Mouse (Mus musculus): Measurements from ENCODE around the gene Wwox. TPM values are rescaled to one million over a fixed set of nuclear protein-coding genes. Genes with fewer than 3 reads are reported as not detected.

Wwox gene
- total RNA-seq, 2 experiments from 2014 or later: 10.5 to 12.5 TPM

- DNase-seq: no peak
Measured at GRCm38 (mm10) chr8:114603046-114603445, 163.6 kb downstream of the Wwox start.

DNA sequence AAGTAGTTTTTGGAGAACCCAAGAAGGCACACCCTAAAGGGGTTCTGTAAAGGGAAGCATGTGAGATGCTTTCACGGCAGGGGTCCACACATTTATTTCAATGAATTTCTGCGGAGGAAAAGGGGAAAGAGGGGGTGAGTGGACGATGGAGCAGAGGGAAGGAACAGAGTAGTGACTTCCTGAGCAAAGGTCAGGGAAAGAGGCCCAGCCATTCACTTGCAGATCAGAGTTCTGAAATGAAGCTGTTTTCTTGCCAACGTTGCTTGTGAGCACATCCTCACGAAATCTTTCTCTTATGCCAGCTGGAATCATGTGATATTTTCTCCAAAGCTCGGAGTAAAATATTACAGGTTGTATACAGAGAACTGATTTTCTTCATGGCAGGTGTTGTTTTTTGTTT lies 164.1 kb downstream of the Wwox start:
- no peak for DNase-seq

GRCm38 (mm10) chr8:114604315-114604714 lies 164.9 kb downstream of the Wwox start:
- no peak for DNase-seq

GRCm38 (mm10) chr8:114605651-114606050 lies 166.2 kb downstream of the Wwox start:
- DNase-seq: no peak

DNA sequence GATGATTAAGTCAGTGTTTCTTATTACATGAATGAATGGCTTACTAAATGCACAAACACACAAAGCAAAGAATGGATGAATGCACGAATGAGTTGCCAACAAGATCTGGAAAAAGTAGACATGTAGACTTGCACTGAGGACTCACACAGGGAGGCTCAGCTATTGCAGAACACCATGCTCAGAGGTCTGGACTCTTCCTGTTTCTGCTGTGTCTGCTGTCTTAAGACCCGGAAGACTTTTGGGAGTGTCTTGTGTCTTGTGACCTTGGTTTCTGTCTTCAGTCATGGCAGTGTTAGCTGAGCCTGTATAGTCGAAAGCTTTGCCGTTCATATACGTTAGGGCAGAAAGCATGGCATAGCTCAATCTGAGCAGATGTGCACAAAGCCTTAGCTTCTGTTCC lies 169.9 kb downstream of the Wwox start:
- no peak for DNase-seq

GRCm38 (mm10) chr8:114611075-114611474 lies 171.6 kb downstream of the Wwox start:
- DNase-seq: no peak

GRCm38 (mm10) chr8:114612091-114612490 lies 172.6 kb downstream of the Wwox start:
- no peak for DNase-seq

- DNase-seq: no peak
Measured at GRCm38 (mm10) chr8:114615413-114615812, 176.0 kb downstream of the Wwox start.

- no peak for DNase-seq
Measured at GRCm38 (mm10) chr8:114615908-114616307, 176.5 kb downstream of the Wwox start.

GRCm38 (mm10) chr8:114618908-114619508 lies 179.6 kb downstream of the Wwox start:
- no peak for DNase-seq

DNA sequence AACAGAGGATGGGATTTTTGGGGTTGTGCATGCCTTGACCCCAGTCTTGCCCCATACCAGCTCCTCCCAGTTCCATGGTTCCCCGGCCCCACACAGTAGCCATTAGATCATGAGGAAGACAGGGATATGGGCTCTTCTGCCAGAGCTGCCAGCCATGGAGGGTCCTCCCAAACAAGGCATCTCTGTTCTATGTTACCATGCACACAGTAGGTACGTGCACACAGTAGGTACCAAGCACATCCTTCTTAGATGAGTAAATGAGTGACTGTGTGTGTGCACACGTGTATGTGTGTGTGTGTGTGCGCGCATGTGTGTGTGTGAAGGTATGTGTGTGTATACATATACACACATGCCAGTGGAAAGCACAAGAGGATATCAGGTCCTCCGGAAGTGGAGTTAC lies 185.9 kb downstream of the Wwox start:
- no peak for DNase-seq

DNA sequence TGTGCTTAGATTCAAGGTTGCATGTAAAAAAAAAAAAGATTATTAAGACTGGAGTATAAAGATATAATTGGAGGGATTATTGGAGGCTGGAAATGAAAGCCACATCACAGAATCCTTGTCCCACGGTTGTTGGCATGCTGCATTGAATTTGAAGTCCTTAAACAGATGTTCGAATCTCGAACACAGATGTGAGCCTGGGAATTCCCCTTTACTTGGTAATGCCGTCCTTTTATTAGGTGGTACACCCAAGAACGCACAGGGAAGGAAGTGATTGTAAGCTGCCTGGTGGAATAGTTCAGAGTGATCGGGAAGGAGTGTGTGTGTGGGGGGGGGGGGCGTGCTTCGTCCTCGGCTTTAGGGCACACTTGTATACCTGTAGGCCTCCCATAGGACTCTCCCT lies 187.4 kb downstream of the Wwox start:
- DNase-seq: no peak

- DNase-seq: no peak
Measured at GRCm38 (mm10) chr8:114629719-114630118, 190.3 kb downstream of the Wwox start.

DNA sequence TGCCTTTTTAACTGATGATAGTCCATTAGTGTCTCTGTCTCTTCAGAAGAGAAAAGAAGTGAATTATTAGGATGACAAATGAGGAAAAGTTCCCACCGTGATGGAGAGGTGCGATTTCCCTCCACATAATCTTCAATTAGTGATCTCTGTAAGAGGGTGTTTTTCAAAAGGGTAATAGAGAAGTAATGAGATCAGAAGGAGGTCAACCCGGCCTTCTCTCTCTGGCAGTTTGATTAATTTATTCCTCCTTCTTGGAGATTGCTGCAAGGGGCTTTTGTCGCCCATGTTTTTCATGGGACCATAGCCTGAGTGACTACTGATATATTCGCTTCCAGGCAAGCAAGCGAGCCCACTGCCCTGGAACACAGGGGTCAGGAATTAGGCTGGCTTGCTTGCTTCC lies 191.6 kb downstream of the Wwox start:
- DNase-seq: no peak

GRCm38 (mm10) chr8:114634151-114634550 lies 194.7 kb downstream of the Wwox start:
- DNase-seq: no peak

DNA sequence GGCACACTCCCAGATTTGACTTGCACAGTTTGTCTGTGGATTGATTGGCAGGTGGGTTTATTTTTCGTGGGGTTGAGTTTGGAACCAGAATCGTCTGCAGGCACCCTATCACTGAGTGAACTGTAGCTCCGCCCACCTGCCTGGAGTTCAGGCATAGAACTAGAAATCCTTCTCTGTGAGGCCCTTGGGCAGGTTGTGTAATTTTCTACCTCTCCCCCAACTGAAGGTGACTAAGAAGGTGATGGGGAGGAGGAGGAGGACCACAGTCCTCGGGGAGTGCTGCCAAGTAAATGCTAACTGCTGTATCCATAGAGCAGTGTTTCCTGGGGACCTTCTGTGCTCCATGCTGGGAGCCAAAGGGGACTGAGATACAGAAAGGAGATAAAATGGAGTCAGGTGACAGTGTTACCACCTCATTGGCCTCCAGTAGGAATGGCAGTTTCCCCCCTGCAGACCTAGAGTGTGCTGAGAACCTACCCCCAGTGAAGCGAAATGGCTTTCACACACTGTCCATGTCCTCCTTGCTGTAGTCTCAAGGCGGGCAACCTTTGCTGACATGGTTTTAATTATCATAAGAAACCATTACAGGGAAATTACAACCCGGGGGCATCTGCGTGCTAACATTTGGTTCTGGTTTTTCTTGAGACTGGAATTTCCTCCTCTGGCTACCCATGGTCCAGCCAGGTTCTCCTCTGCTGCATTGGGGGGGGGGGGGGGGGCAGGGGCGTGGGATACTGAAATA lies 195.4 kb downstream of the Wwox start:
- DNase-seq: no peak

DNA sequence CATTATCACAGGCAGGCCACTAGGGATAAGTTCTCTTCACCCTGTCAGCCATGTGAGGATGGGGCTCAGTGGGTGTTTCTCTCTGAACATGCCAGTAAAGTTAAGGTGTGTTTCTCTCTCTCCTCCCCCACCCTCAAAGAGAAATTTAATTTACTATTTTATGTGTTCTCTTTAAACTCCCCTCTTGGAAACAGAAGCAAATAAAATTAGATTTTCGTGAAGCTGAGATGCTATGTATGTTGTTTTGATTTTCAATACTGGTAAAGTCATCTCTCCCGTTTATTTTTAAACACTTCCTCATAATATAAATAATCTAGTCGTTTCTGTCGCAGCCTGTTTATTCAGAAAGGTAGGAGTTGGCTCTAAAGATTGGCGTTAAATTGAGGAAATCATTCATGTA lies 196.9 kb downstream of the Wwox start:
- DNase-seq: no peak

DNA sequence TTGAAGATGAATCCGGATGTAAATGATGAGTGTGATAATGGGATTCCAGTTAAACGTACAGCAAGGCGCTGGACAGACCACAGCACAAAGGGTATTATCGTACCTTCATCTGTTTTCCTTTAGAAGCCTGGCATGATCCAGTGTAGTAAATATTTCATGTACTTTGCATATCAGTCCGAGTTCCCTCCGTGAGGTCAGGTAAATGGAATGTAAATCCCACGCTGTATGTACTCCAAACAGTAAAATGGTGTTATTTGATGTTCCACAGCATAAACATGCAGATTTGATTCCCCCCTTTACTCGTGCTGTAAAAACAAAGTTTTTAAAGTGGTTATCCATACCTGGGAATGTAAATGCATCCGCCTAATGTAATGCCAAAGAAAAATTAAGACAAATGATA lies 202.4 kb downstream of the Wwox start:
- no peak for DNase-seq

DNA sequence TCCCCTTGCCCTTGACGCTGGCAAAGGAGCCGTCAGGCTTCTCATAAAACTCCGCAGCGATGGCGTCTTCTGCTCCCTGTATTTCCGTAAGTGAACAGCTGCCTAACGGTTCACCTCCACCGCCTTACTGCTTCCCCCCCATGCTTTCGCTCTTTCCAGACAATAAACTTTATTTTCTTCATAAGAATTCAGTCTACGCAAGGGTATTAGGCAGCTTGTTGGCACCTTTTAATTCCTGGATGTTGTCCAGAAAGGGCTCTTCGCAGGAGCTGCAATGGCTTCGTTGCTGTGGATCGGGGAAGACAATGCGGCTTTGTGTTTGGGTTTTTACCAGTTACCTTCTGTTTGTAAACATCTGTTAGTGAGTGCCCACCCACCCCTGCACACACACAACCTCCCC lies 211.3 kb downstream of the Wwox start:
- DNase-seq: no peak

DNA sequence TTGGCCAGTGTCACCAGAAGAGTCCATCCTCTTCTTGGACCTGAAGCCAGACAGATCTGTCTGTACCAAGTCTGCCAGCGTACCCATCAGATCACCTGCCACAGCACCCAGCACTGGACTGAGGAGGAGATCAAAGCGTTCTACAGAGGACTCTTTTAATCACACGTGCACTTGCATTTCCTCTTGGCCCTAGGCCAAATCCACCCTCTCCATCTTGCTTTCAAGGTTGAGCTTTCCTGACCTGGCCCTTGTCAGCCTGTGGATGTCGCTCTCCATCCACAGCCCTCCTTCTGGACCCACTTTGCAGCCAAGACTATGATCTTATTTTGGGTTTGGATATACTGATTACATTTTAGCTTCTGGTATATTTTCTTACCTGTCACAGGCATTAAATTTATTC lies 218.3 kb downstream of the Wwox start:
- no peak for DNase-seq

DNA sequence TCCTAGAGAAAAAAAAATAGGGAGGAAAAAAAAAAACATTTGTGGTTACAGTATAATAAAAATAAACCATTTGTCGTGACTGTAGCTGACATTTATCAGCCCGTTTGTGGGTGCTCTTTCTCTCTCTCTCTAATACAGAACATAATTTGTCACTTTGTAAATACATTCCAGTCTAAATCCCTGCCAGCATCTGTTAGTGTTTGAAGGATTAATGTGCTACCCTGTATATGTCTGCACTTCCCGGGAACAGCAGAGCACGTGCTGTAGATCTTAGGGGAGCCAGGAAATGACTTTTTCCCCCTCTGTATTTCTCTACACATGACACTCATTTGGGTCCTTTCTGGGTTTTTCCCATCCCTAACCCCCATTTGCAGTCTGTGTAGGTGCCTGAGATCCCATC lies 219.0 kb downstream of the Wwox start:
- DNase-seq: no peak

GRCm38 (mm10) chr8:114663053-114663452 lies 223.6 kb downstream of the Wwox start:
- no peak for DNase-seq

DNA sequence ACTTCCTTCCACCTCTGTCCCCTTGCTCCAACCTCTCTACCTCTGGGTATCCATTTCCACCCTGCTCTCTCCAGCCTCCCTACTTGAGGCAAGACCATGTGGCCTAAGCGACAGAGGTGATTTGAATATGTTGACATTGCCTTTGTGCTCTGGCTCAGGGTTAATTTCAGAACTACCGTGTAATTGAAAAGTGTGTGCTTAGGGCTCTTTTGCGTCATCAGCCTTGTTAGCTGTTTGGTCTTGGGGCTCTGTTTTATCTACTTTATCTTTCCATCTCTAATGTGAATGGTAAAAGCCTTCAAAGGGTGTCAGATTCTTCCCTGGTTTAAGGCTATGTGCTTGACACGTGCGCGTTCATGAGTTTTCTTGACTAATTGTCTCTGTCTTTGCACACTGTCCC lies 226.1 kb downstream of the Wwox start:
- DNase-seq: no peak

- DNase-seq: no peak
Measured at GRCm38 (mm10) chr8:114670801-114671200, 231.3 kb downstream of the Wwox start.

Data from layer of hippocampus, postnatal 36 days (tissue).